8 mouse cellular contexts compared by ENCODE assay signal in the genomic region with DNA sequence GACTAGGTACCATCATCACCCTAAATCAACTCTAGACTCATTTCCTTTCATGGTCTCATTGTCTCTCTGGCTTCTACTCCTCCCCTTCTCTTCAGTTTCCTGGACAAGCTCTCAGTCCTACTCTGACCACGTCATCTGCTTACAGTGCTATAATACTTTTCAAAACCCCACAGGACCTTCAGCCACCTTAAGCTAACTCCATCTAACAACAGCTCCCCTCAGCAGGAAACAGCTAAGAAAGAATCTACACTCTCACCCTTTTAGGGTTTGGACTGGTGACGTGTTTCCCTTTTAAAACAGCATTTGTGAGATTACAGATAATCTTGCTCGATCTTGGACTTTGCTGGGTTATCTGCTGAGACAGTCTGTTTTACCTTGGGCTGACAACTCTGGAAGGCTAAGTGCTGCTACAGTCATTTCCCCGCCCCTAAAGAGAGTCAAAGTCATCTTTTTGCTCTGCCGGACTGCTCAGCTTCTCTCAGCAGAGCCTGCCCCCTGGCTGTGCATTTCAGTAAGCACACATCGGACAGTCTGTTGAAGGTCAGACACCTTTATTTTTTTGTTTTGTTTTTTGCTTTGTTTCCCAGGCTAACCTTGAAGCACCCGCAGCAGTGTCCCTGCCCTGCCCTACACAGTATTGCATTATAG. TPM values are rescaled to one million over a fixed set of nuclear protein-coding genes. Genes with fewer than 3 reads are reported as not detected.
DNase-seq lines count a peak whose midpoint lies in the region; ATAC-seq lines count a peak whose summit lies in the region.

No protein-coding gene starts in this region.

- peak; percentile 94 for ATAC-seq in megakaryocyte progenitor cell, adult 5-6 weeks (replicated peaks; ENCODE audit: poor library complexity)

- intact Hi-C loops in heart, postnatal 25 days (cut with DNase I) = loop anchor here (2.0 to 10.0 kb wide), 4 partner anchors 43 to 289 kb away; partner anchors contain the start of gene Cenpb

- peak; percentile 68 to 78 for DNase-seq in cerebellum, postnatal 14 days
- DNase-seq in cerebellum, adult 8-10 months = no peak
- DNase-seq in adrenal gland, postnatal 14 days = peak; percentile 83
- DNase-seq in fibroblast of lung, adult 2 months (ENCODE audit: low read depth) = peak; percentile 42
- DNase-seq in heart, postnatal 25 days (ENCODE audit: low spot score) = peak; percentile 52
- peak; percentile 38 to 51 for DNase-seq in layer of hippocampus, postnatal 10 days (ENCODE audit: low spot score in 2 of 2)
- peak; percentile 49 to 62 for DNase-seq in spleen, adult 18-20 months

RNA-seq across cellular contexts. Expression of gene Pank2, which starts 8.5 kb away (rescaled TPM):
- total RNA-seq in adrenal gland, postnatal 14 days (2021) = 56.5 and 58.5 TPM in 2 replicates
- total RNA-seq in heart, postnatal 25 days (2021) = 10 to 100 TPM; 22.4 to 25.0 TPM
- 10 to 100 TPM; 64.8 to 69.1 TPM for total RNA-seq in layer of hippocampus, postnatal 10 days (2021)
- total RNA-seq in megakaryocyte progenitor cell, adult 5-6 weeks (2015) = 59.4 and 71.6 TPM in 2 replicates
- total RNA-seq in megakaryocyte progenitor cell, adult 5-6 weeks (2017) = 46.3 and 61.7 TPM in 2 replicates

RNA-seq across cellular contexts. Expression of gene Mavs, which starts 19.9 kb away (rescaled TPM):
- 44.8 and 45.4 TPM in 2 replicates for total RNA-seq in adrenal gland, postnatal 14 days (2021)
- total RNA-seq in heart, postnatal 25 days (2021) = 10 to 100 TPM; 69.3 to 69.9 TPM
- total RNA-seq in layer of hippocampus, postnatal 10 days (2021) = 1 to 10 TPM; 6.8 to 7.4 TPM
- total RNA-seq in megakaryocyte progenitor cell, adult 5-6 weeks (2015) = 15.1 and 17.1 TPM in 2 replicates
- total RNA-seq in megakaryocyte progenitor cell, adult 5-6 weeks (2017) = 11.3 and 11.8 TPM in 2 replicates

RNA-seq across cellular contexts. Expression of gene Ap5s1, which starts 46.9 kb away (rescaled TPM):
- 17.3 and 17.7 TPM in 2 replicates for total RNA-seq in adrenal gland, postnatal 14 days (2021)
- total RNA-seq in heart, postnatal 25 days (2021) = 10 to 100 TPM; 34.4 to 42.7 TPM
- total RNA-seq in layer of hippocampus, postnatal 10 days (2021) = 10 to 100 TPM; 21.0 to 22.4 TPM
- total RNA-seq in megakaryocyte progenitor cell, adult 5-6 weeks (2015) = 3.6 and 3.9 TPM in 2 replicates
- 2.9 and 6.7 TPM in 2 replicates for total RNA-seq in megakaryocyte progenitor cell, adult 5-6 weeks (2017)
